Mouse (Mus musculus) spleen, postnatal 36 days (tissue): ENCODE data around the gene Rpl12.
A peak's percentile ranks its signal among the peaks of the same experiment; 100 is the strongest.

ENCODE experiments used
- DNase-seq, 2 experiments: peaks; one replicate each; pipeline ENCODE4 v3.0.0; 2022; ENCODE audit warnings: low spot score in 2 of 2, mixed read lengths in 1 of 2

Gene Rpl12

DNA sequence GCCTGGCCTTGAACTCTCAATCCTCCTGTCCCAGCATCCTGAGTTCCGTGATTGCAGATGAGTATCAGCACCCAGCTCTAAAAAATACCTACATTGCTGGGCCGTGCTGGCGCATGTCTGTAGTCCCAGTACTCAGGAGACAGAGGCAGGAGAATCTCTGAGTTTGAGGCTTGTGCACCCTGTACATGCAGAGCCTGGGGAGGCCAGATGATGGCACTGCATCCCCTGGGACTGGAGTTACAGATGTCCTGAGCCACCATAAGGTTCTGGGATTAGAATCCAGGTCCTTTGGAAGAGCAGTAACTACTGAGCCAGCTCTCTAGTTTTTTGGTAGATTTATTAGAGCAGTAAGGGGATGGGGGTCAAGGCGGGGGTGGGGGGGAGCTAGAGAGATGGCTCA is 20.9 kb upstream of the Rpl12 start:
- no peak for DNase-seq

DNA sequence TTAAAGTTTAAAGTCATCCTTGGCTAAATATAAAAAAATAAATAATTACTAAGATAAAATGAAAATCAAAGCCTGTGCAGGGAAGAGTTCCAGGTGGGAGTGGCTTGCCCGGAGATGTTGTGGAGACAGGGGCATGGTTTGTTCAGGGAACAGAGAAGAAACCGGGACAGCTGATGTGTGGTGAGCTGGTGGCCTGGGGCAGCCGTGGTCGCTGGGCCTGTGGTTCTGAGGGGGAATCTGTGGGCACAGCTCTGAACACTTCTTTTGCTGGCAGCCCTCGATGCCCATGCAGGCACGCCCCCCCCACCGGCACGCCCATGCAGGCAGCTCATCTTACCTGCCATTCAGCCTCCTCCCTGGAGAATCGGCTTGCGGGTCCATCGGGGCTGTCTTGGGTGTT is 13.9 kb upstream of the Rpl12 start:
- no peak for DNase-seq

DNA sequence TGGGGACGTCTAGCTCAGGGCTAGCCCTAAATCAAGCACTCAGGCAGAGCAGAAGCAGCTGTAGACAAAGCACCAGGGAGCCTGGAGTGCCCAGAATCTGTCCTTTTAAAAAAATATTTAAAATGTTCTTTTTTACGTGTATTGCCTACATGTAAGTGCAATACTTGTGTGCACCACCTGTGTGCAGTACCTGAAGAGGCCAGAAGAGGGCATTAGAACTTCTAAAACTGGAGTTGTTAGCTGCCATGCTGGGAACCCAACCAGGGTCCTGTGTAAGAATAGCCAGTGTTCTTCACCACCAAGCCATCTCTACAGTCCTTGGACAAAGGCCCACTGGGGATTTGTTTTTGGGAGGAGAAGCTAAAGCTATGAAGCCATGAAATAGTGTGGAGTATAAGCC is 6.8 kb upstream of the Rpl12 start:
- DNase-seq = no peak

DNA sequence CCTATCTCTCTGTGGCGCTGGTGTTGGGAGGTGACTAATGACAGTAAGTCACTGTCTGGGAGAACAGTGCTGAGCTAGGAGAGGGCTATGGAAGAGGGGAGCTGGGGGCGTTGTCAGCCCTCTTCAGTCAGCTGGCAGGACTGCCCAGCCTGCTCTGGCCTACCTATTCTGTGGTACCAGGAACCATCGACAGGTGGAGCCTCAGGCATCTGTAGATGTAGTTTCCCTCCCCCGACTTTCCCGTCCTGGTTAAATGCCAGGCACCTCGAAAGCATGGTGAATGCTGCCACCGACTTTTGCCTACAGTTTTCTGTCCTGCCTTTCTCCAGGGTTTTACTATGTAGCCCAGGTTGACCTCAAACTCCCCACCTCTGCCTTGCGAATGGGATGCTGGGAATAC is 4.0 kb upstream of the Rpl12 start:
- DNase-seq = no peak

DNA sequence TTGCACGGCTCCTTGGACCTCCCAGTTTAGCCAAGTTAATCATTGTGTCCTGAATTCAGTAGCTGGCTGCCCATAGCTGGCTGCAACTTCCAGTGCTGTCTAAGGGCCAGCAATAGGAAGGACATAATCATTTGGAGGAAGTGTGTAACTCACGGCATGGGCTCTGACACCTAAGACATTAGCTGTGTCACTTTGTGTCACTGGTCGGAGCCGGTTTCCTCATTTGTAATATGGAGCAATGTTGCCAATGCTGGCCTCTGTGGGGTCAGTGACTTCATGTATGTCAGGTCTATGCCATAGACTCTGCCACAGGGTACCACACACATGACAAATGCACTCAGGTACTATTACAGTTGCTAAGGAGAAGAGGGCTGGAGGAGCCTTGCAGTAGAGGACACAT is 1.1 kb upstream of the Rpl12 start:
- DNase-seq = no peak

DNA sequence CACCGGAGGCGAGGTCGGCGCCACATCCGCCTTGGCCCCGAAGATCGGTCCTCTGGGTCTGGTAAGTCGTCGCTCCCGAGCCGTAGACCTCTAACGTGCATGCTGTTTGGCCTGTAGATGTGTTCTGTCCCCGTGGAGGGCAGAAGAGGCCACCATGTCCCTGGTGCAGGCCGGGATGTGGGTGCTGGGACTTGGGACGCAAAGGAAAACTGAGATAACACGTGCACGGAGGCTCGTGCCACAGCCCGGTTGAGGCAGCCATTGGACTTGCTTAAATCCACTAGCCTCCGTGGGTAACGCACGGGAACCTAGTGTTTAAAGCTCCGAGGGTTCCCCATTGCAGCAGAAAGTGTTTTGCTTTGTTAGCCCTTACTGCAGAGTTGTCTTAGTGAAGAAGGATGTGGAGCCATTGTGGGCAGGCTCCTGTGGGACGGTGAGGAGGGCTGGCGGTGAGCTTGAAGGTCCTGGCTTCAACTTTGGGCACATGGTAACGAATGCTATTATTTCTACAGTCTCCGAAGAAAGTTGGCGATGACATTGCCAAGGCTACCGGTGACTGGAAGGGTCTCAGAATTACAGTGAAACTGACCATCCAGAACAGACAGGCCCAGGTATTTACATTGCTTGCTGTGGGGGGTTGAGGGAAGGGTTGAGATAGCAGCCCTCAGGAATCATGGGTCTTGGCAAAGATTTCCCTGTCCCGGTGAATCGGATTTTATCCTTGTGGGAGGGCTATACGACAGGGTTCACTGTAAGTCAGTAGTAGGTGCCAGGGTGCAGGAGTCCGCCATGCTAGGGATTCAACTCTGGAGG is 909 bp downstream of the Rpl12 start:
- no peak for DNase-seq

DNA sequence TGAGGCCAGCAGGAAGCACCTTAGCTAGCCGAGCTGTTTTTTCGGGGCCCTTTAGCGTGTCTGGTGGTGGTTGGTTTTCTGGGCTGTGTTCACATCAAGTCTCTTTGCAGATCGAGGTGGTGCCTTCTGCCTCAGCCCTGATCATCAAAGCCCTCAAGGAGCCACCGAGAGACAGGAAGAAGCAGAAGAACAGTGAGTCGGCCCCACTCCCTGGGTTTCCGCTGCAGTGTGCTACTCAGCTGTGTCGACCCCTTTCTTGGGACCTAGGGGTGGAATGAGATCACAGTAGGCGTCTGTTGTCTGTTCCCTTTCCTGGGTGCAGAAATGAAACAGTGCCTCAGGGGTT is 1.5 kb downstream of the Rpl12 start:
- peak; percentile 42 to 50 for DNase-seq

DNA sequence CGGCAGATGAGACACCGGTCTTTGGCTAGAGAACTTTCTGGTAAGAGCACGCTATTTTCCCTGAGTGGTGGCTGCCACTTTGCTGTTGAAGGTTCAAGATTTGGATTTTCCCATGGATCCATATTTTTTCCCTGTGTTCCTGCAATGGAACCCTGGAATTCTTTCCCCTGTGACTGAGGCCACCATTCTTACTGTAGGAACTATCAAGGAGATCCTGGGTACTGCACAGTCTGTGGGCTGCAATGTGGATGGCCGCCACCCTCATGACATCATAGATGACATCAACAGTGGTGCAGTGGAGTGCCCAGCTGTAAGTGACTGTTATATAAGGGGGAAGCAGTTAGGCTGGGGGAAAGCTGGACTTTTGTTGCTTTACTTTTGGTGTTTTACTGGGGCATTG is 2.2 kb downstream of the Rpl12 start:
- no peak for DNase-seq

DNA sequence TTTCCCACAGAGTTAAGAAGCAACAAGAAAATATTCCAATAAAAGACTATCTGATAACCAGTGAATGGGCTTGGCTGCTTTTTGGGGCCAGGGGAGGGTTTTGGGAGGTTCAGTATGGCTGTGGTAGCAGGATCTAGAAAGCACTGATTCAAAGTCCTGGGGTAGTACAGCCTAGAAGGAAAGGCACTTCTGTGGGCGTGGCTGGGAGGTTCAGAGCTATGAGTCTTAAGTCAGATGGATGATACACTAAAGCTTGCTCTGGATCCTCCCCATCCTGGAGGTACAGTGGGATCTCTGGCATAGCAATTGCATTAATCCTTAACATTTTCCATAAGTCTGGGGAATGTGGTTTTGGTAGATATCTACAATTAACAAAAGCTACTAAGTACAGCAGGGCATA is 2.6 kb downstream of the Rpl12 start:
- DNase-seq = no peak

DNA sequence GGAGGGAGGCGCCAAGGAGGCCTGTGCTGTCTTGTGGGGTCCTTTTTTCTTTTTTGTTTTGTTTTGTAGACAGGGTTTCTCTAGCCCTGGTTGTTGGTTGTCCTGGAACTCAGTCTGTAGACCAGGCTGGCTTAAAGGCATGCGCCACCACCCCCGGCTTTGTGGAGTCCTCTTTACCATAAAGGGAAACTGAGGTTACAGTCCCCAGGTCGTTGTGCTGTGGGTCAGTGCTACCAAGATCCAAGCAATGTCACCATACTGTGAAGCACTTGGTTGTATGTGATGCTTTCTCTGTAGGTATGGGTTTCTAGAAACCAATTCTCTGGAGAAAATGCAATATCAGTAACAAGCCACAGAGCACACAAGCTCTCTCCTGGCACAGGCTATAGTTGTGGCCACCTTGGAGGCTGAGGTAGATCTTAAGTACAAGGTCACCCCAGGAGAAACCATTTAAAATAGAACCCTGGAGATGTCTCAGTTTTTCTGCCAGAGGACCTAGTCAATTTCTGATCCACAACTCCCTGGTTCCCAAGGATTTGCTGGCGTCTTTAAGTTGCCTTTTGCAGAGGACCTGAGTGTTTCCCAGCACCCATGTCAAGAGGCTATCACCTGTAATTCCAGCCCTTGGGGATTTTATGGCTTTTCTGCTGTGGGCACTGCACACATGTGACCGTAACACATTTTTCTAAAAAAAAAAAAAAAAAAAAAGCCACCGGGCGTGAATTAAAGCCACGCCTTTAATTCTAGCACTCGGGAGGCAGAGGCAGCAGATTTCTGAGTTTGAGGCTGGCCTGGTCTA is 3.5 kb downstream of the Rpl12 start:
- DNase-seq = peak in 1 of 2 experiments; percentile 31

DNA sequence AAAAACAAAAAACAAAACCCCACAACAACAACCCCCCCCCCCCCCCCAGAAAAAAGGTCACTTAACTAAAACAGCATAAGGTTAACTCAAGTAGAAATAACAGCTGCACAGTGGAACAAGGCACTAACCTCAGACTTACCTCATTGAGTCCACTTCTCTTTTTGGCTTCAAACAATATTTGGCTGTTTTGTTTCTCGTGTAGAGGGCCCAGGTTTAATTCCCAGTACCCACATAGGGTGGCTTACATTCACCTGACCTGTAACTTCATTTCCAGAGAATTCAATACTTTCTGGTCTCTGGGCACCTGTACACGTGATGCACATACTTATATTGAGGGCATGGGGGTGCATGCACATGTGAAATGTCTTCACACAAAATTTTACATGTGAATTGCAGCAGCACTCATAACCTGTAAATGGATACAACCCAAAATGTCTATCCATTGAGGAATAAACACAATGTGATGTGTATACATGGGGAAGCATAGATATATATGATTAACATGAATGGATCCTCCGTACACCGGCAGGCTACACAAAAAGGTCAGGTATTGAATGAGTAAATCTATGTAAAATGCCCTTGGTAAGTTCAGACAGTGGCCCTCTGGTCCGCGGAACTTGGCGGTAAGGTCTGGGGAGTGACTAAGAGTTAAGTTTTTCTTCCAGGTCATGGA is 4.3 kb downstream of the Rpl12 start:
- DNase-seq = peak; percentile 46 to 54

DNA sequence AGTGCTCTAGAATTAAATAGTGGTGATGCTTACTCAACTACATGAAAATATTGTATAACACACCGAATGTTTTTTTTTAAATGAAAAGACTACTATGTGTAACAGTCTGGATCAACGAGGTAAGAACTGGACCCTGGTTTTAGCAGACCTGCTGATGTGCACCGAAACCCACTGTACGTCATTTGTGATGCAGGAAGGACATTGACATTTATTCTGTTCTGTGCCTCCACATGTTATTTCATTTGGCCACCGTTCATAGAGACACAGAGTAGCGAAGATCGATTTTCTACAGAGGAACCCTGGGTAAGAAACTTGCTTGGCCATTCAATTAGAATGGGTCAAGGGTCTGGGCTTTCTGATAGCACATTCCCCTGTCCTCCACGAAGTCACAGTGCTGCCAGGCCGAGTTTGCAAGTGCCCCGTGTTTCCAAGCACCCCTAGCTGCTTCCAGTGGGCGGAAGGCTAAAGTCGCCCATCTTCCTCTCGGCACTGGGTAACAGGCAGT is 4.9 kb downstream of the Rpl12 start:
- DNase-seq = no peak

DNA sequence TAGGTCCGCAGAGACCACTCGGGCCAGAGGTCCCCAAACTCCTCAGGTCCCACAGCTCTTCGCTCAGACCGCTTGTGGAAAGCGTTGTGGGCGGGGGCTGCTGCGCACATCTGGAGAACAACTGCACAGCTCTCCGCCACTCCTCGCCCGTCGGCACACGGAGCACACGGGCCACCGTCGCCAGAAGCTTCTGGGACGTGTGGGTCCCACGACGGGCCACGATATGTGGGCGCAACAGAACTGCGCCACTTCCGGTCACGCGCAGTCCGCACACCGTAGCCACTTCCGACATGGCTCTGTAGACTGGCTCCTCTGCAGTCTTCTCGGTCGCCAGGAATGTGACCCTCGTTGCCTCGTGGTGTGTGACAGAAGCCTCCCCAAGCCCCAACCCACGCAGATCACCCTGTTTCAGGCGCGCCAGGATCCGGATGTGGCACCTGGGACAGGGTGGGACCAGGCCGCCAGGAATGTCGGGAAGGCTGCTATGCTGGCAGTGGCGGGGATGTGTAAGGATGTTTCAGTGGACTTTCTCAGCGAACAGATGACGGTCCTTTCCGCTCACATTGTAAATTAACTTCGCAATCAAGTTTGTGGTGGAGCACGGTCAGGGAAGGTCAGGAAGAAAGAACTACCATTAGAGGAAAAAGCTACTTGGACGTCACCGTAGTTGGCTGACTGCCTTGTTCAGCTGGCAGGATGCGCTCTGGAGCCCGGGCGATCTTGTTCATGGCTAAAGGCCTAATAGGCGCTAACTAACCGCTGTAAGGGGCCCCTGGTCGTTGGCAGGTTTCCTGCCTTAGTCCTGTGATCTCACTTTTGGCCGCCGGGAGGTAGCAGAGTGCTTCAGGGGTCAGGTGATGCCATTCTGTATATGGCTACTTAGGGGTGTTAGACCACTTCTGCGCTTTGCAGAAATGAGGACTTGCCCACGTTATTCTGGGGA is 5.6 kb downstream of the Rpl12 start:
- peak; percentile 85 for DNase-seq

DNA sequence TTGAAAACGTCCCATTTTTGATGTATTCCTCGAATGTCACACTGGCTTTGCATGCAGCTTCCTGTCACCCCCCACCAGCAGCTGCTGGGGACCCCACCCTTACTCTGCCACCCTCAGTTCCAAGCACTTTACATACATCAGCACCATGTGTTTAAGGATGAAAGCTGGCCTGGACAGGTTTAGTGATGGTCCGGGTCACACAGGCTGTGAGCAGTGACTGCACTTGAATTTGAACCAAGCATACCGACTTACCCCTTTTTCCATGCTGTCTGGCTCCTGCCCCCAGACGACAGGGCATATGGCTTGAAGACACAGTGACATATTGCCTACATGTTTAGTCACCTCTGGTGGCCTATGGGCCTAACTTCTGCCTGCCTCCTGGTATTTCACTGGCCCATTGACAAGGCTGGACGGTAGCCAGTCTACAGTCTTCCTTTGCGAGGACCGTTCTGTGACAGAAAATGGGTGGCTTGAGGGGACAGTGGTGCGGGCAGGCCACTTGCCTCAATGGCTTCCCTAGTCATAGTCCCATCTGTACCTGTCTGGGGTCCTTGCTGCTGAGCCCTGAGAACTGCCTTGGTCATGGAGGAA is 6.8 kb downstream of the Rpl12 start:
- DNase-seq = no peak

DNA sequence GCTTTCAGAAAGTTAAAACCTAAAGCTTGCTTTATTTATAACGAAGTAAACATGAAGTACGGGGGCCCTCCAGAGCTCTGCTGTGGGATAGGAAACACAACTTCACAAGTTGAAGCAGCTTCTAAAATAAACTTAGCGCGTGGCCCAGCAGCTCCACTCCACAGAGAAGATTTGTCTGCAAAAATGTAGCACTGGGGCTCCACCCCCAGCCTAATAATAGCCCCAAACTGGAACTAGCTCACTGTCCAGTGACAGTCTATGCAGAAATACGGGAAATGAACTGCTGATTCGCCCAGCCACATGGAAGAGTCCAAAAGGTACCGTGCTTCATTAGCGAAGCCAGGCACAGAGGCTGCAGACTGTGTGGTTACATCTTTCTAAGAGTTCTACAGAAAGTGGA is 8.0 kb downstream of the Rpl12 start:
- DNase-seq = no peak

DNA sequence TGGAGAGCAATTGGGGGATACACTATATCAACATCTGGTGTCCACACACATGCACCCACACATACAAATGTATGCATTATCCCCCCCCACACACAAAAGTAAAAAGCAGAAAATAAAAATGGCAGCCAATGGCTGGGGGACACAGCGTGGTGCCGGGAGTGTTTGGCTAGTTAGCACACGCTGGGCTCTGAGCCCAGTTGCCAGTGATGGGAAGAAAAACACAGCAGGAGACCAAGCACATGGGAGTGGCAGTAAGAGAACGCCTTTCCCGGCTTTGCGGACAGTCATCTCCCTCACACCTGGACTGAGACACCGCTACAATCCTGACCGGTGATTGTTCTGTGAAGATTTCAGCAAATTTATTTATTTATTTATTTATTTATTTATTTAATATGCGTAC is 9.9 kb downstream of the Rpl12 start:
- no peak for DNase-seq

DNA sequence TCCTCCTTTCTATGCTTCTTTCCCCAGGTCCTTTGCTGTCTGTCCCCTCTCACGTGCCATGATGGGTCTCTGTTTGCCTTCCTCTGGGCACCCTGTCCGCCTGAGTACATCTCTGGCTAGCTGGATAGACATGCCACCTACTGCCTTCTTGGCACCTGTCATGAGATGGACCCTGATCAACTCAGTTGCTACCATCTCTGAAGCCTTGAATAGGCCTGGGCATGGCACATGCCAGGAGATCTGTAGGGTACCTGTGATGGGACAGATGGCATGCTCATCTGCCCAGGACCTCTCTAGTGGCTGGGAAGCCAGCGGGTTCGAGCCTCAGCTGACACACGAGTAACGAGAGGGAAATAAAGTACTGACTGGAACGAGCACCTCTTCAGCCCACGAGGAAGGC is 12.9 kb downstream of the Rpl12 start:
- DNase-seq = no peak

DNA sequence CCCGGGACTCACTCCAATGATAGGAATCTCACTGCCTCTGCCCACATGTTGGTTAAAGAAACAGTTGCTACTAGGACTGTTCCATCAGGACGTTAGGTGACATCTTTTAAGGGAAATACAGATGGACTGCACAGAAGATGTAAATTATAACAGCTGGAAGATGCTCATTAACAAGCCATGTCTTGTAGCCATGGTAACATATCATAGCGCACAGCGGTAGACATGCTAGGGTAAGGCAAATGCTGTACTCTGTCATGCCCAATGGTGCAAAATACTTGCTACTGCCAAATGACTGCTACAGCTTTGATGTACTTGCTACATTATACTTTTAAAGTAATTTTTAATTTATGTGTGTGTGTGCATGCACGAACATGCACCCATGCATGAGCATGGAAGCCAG is 15.8 kb downstream of the Rpl12 start:
- no peak for DNase-seq

DNA sequence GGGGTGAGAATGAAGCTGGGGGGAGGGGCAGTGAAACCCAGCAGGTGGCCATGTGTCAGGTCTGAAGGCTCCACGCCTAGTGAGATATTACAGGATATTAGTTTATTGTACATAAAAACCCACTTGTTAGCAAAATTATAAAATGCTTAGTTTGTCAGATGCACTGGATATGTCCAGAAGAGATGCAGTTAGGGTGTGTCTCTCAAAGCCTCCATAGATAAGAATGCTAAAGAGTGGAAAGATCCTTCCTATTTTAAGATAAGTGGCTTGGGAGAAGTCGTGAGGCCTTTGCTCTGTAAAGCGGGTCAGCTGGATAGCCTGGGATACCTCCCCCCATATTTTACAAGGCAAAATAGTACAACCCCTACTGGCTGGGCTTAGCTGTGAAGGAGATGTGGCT is 17.3 kb downstream of the Rpl12 start:
- DNase-seq = no peak

DNA sequence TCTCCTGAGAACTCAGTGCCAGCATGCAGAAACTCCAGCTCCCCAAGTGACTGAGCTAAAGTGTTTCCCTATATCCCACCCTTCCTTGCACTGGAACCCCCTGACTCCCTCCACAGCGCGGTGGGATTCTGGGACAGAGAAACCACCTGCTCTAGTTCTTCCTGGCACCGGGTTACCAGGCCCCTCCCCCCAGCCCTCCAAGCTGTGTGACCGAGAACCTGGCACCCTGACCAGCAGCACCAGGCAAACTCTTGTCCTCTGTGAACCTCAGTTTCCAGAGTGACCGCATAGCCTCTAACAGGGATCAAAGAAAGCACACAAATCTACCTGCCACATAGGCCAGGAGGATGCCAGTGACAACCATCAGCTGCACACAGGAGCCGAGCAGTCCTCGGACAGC is 18.3 kb downstream of the Rpl12 start:
- no peak for DNase-seq

DNA sequence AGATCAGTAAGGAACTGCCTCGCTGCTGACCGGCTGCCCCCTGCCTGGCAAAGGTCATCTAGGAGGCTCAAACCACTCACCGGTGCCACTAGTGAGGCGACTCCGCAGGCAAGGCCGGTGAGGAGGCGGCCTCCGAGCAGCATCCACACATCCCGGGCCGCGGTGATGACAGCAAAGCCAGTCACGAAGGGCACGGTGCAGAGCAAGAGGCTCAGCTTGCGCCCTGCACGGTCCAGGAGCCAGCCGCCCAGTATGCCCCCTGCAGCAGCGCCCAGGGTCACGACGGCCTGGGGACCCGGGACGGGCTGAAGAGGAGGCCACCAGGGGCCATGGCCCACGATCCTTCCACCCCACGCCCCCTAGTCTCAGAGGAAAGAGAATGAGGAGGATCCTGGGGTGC is 19.9 kb downstream of the Rpl12 start:
- DNase-seq = no peak
